Mouse (Mus musculus): ENCODE data around the gene Slc35f2.

GRCm38 (mm10) chr9:53806496-53807086 is 35.3 kb downstream of the Slc35f2 start:
- TF ChIP-seq POLR2A (IDR thresholded peaks at IDR 0.05; ENCODE audit: insufficient read length, low read depth): no peak
- no peak for TF ChIP-seq CEBPB (IDR thresholded peaks at IDR 0.05; ENCODE audit: insufficient read depth, poor library complexity, severe bottlenecking)
- TF ChIP-seq MYOD1 (IDR thresholded peaks at IDR 0.05; ENCODE audit: control insufficient read depth in 1 of 3, insufficient read length in 2 of 3, low read depth in 2 of 3): no peak
- no peak for TF ChIP-seq USF1 (IDR thresholded peaks at IDR 0.05; ENCODE audit: low read depth)
- no peak for TF ChIP-seq TCF12 (IDR thresholded peaks at IDR 0.05; ENCODE audit: insufficient read depth, poor library complexity, severe bottlenecking)
- TF ChIP-seq E2F4 (IDR thresholded peaks at IDR 0.05; ENCODE audit: insufficient read depth): no peak
- no peak for TF ChIP-seq MYOG (IDR thresholded peaks at IDR 0.05; ENCODE audit: control insufficient read depth in 1 of 3, insufficient read depth in 1 of 3, insufficient read length in 2 of 3, low read depth in 2 of 3)
